Mouse (Mus musculus): ENCODE results near the gene Dis3l2. TPM values are rescaled to one million over a fixed set of nuclear protein-coding genes. Genes with fewer than 3 reads are reported as not detected.

Gene Dis3l2
- polyA plus RNA-seq, 1 experiment: 19.8 TPM

DNA sequence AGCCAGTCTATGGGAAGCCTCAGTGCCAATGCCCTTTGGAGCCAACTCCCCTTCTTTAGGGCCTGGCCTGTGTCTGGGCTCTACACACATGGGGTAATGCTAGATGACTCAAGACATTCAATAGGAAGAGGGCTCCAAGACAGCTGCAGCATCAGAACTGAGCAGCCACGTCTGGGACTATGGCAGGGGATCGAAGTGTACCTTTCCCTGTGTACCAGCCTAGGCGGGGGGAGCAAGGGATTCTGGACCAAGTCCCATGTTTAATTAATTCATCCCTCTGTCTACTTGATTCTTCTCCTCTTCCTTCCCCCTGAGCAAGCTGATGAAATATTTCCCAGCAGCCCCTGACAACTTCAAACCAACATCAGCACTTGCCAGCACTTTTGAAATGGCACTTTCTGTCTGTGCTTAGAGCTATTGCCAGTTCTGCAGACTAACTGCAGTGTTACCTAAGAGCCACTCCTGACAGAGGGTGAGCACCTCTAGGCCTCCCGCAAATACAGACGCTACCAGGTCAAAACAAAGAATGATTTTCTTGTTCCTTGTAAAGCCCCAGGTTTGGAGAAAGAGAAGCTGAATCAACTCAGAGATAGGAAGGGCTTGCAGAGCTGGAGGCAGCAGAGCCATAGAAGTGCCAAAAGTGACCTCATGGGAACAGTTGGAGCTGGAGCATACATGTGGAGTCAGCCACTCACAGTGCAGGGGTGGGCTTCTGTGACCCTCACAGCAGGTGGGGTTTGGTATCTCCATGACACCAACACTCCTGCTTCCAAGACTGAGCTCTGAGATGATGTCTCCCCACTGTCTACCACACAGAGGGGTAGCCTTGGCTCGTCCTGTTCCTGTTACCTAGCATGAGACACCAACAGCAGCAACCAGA, 319.9 kb downstream of the Dis3l2 start:
- DNase-seq: no peak

DNA sequence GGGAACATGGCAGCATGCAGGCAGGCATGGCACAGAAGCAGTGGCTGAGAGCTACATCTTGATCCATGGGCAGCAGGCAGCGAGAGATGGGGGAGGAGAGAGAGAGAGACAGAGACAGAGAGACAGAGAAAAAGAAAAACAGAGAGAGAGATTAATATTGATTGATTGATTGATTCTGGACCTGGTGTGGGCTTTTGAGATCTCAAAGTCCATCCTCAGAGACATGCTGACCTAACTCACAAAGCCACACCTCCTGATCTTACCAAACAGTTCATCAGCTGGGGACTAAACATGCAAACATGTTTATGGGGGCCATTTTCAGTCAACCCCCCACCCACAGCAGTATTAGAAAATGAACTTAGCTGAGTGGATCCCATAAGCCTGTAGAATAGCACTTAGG, 321.4 kb downstream of the Dis3l2 start:
- no peak overlapping the region for H3K27ac ChIP-seq (ENCODE audit: control insufficient read depth, insufficient read depth, low read length)

More for the DNA sequence above, 319.9 kb downstream of the Dis3l2 start:
- Histone ChIP-seq H3K36me3 (ENCODE audit: control insufficient read depth, insufficient read depth, low read length) (no peaks in the 10 kb centered on the region), H3K4me1 (replicated peaks; ENCODE audit: control insufficient read depth, insufficient read depth, low read length) (no peaks in the 10 kb centered on the region), H3K27ac (ENCODE audit: control insufficient read depth, insufficient read depth, low read length) (no peak overlapping the region), H3K27me3 (ENCODE audit: control insufficient read depth, insufficient read depth, low read length) (no peaks in the 10 kb centered on the region), H3K4me3 (ENCODE audit: control insufficient read depth, insufficient read depth, low read length) (no peak overlapping the region)
- TF ChIP-seq CTCF (IDR thresholded peaks at IDR 0.05; ENCODE audit: borderline replicate concordance, control insufficient read depth, extremely low read depth, insufficient read depth, low read length, poor library complexity): no peak
- TF ChIP-seq POLR2A (IDR thresholded peaks at IDR 0.05; ENCODE audit: control insufficient read depth, extremely low read depth, insufficient read depth, low read length, poor library complexity): no peak
- WGBS: 96% methylated on average over 6 of the region's 6 CpGs

DNA sequence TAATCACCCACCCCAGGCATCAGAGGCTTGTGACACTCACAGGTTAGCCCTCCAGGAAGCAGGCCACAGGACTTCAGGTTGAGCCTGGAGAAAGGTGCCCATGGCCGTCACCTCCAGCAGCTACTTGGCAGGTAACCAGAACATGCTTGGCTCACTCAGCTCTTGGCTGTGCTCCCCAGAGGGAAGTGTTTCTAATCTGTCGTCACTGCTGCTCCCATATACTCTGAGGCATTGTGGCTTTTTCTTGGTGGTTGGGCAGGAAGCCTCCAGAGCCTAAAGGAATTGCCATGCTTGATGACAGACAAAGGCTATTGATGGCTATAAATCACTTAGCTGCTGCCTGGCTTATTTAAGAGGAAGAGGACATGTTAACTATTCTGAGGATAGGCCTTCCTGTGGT, 325.2 kb downstream of the Dis3l2 start:
- DNase-seq: no peak
- H3K4me1 ChIP-seq (replicated peaks; ENCODE audit: control insufficient read depth, insufficient read depth, low read length): no peaks in the 10 kb centered on the region; the same call in 1 of the 2 replicates

More for the DNA sequence above, 321.4 kb downstream of the Dis3l2 start:
- no peak for TF ChIP-seq POLR2A (IDR thresholded peaks at IDR 0.05; ENCODE audit: control insufficient read depth, extremely low read depth, insufficient read depth, low read length, poor library complexity)
- TF ChIP-seq CTCF (IDR thresholded peaks at IDR 0.05; ENCODE audit: borderline replicate concordance, control insufficient read depth, extremely low read depth, insufficient read depth, low read length, poor library complexity): no peak
- Histone ChIP-seq H3K4me3 (ENCODE audit: control insufficient read depth, insufficient read depth, low read length) (no peak overlapping the region), H3K27me3 (ENCODE audit: control insufficient read depth, insufficient read depth, low read length) (no peaks in the 10 kb centered on the region), H3K36me3 (ENCODE audit: control insufficient read depth, insufficient read depth, low read length) (no peaks in the 10 kb centered on the region), H3K4me1 (replicated peaks; ENCODE audit: control insufficient read depth, insufficient read depth, low read length) (no peaks in the 10 kb centered on the region)
- no peak for DNase-seq
- whole genome bisulfite sequencing: 100% methylated on average over 1 of the region's 1 CpGs

GRCm38 (mm10) chr1:87030652-87031051, 327.0 kb downstream of the Dis3l2 start:
- Histone ChIP-seq H3K4me1 (replicated peaks; ENCODE audit: control insufficient read depth, insufficient read depth, low read length) (no peaks in the 10 kb centered on the region; the same call in 1 of the 2 replicates), H3K27ac (ENCODE audit: control insufficient read depth, insufficient read depth, low read length) (no peak overlapping the region), H3K36me3 (ENCODE audit: control insufficient read depth, insufficient read depth, low read length) (no peaks in the 10 kb centered on the region), H3K27me3 (ENCODE audit: control insufficient read depth, insufficient read depth, low read length) (no peaks in the 10 kb centered on the region), H3K4me3 (ENCODE audit: control insufficient read depth, insufficient read depth, low read length) (no peak overlapping the region)
- 94% methylated on average over 1 of the region's 1 CpGs for WGBS
- no peak for TF ChIP-seq POLR2A (IDR thresholded peaks at IDR 0.05; ENCODE audit: control insufficient read depth, extremely low read depth, insufficient read depth, low read length, poor library complexity)
- TF ChIP-seq CTCF (IDR thresholded peaks at IDR 0.05; ENCODE audit: borderline replicate concordance, control insufficient read depth, extremely low read depth, insufficient read depth, low read length, poor library complexity): no peak
- DNase-seq: no peak

More for the DNA sequence above, 325.2 kb downstream of the Dis3l2 start:
- Histone ChIP-seq H3K27me3 (ENCODE audit: control insufficient read depth, insufficient read depth, low read length) (no peaks in the 10 kb centered on the region), H3K36me3 (ENCODE audit: control insufficient read depth, insufficient read depth, low read length) (no peaks in the 10 kb centered on the region), H3K4me3 (ENCODE audit: control insufficient read depth, insufficient read depth, low read length) (no peak overlapping the region), H3K27ac (ENCODE audit: control insufficient read depth, insufficient read depth, low read length) (no peak overlapping the region)
- TF ChIP-seq CTCF (IDR thresholded peaks at IDR 0.05; ENCODE audit: borderline replicate concordance, control insufficient read depth, extremely low read depth, insufficient read depth, low read length, poor library complexity) (no peak), POLR2A (IDR thresholded peaks at IDR 0.05; ENCODE audit: control insufficient read depth, extremely low read depth, insufficient read depth, low read length, poor library complexity) (no peak)
- 67% methylated on average over 2 of the region's 2 CpGs for WGBS

- TF ChIP-seq POLR2A (IDR thresholded peaks at IDR 0.05; ENCODE audit: control insufficient read depth, extremely low read depth, insufficient read depth, low read length, poor library complexity): no peak
- no peak for TF ChIP-seq CTCF (IDR thresholded peaks at IDR 0.05; ENCODE audit: borderline replicate concordance, control insufficient read depth, extremely low read depth, insufficient read depth, low read length, poor library complexity)
- no peaks in the 10 kb centered on the region for H3K27me3 ChIP-seq (ENCODE audit: control insufficient read depth, insufficient read depth, low read length)
- WGBS: 90% methylated on average over 7 of the region's 7 CpGs
- no peaks in the 10 kb centered on the region for H3K36me3 ChIP-seq (ENCODE audit: control insufficient read depth, insufficient read depth, low read length)
- no peak for DNase-seq
- no peak overlapping the region for H3K4me3 ChIP-seq (ENCODE audit: control insufficient read depth, insufficient read depth, low read length)
- no peak overlapping the region for H3K27ac ChIP-seq (ENCODE audit: control insufficient read depth, insufficient read depth, low read length)
- no peaks in the 10 kb centered on the region; the same call in 1 of the 2 replicates for H3K4me1 ChIP-seq (replicated peaks; ENCODE audit: control insufficient read depth, insufficient read depth, low read length)
Observed at GRCm38 (mm10) chr1:87032466-87032865, 328.9 kb downstream of the Dis3l2 start.

DNA sequence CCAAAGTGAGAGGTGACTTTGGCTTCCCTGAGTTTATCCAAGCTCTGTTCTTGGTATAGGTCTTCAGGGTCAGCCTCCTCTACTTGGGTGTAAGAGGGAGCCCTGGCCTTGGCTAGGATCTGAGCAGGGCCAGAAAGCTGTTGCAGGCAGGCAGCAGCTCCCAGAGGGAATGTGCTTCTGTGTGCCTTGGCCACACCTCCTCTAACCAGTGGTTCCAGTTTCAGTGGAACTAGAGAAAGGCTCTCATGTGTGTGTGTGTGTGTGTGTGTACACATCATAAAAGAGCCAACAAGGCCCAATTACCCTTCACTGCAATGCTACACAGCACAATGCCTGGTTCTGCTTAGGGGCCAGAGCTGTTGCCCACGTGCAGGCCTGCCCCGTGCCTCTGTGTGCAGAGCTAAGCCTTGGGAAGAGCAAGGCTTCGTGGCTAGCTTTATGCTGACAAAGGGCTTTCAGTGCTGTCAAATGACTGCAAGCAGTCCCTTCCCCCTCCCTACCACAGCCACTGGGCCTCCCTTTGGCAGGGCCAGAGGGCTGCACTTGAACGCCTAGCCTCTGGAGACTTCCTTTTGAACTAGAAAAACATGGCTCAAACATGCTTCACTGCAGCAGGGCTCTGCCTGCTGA, 332.0 kb downstream of the Dis3l2 start:
- no peak for TF ChIP-seq POLR2A (IDR thresholded peaks at IDR 0.05; ENCODE audit: control insufficient read depth, extremely low read depth, insufficient read depth, low read length, poor library complexity)
- no peak for TF ChIP-seq CTCF (IDR thresholded peaks at IDR 0.05; ENCODE audit: borderline replicate concordance, control insufficient read depth, extremely low read depth, insufficient read depth, low read length, poor library complexity)
- 58% methylated on average over 4 of the region's 4 CpGs for WGBS
- Histone ChIP-seq H3K27me3 (ENCODE audit: control insufficient read depth, insufficient read depth, low read length) (no peaks in the 10 kb centered on the region), H3K36me3 (ENCODE audit: control insufficient read depth, insufficient read depth, low read length) (no peaks in the 10 kb centered on the region), H3K27ac (ENCODE audit: control insufficient read depth, insufficient read depth, low read length) (no peak overlapping the region), H3K4me1 (replicated peaks; ENCODE audit: control insufficient read depth, insufficient read depth, low read length) (no peaks in the 10 kb centered on the region; the same call in 1 of the 2 replicates), H3K4me3 (ENCODE audit: control insufficient read depth, insufficient read depth, low read length) (no peak overlapping the region)
- DNase-seq: no peak

All from thymus, adult 2 months (tissue).